Mouse (Mus musculus) adrenal gland, postnatal 36 days (tissue): ENCODE measurements around the gene Gjd3. TPM values are rescaled to one million over a fixed set of nuclear protein-coding genes. Genes with fewer than 3 reads are reported as not detected.

Source experiments
- DNase-seq, 2 experiments: peaks; one replicate each; pipeline ENCODE4 v3.0.0; 2021; ENCODE audit warnings: mixed read lengths in 1 of 2
- total RNA-seq, 2 experiments: library from RNA; stranded (reverse); gene quantifications; 2 replicates each; pipeline ENCODE4 v1.2.3; 2021

Gjd3 gene
- total RNA-seq, 2 experiments from 2014 or later = not detected

DNA sequence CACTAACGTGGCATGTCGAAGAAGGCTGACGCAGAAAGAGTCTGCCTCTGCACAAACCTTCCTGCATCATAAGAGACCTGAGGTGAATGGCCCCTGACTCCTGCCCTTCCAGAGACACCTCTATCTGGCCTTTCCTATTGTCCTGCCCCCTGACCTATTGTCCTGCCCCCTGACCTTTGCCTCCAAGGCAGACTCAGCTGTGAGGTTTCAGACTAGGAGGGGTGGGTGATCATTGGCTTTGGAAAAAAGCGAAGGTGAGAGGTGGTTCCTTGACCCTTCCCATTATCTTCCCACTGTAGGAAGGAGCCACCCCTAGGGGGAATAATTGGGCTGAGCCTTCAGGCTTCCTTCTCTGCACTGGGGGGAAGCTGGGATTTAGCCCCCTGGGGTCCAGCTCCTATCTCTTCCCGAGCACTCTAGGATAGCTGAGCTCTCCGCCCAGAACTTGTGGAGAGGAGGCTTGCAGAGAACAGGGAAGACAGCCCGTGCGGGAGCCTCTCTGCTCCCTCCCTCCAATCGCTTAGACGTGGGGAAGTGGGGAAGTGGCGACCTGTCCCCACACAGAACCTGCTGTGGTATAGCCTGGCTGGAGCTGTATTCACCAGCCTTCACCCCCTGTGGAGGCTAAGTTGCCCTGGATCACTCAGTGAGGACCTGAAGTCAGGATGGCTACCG, 20.3 kb downstream of the Gjd3 start:
- no peak for DNase-seq

DNA sequence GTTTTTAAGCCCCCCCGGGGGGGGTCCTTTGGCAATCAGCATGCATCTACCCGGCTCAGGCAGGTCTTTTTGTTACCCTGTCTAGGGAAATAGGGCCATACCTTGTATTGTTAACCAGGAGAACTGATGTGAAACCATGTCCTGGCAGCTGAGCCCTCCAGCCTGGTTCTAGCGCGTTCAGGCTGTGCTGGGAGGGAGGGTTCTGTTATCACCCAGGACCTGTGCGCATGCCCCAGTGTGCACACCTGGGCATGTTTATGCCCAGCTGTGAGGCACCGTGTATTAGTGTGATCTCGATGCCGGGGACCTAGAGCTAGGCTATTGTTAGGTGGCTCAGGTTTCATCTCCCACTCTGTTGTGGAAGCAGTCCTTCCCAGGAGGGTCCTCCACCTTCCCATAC, 21.1 kb downstream of the Gjd3 start:
- no peak for DNase-seq

- DNase-seq = peak; percentile 59 to 77
These were observed 21.7 kb downstream of the Gjd3 start for GRCm38 (mm10) chr11:98961051-98961592.

DNA sequence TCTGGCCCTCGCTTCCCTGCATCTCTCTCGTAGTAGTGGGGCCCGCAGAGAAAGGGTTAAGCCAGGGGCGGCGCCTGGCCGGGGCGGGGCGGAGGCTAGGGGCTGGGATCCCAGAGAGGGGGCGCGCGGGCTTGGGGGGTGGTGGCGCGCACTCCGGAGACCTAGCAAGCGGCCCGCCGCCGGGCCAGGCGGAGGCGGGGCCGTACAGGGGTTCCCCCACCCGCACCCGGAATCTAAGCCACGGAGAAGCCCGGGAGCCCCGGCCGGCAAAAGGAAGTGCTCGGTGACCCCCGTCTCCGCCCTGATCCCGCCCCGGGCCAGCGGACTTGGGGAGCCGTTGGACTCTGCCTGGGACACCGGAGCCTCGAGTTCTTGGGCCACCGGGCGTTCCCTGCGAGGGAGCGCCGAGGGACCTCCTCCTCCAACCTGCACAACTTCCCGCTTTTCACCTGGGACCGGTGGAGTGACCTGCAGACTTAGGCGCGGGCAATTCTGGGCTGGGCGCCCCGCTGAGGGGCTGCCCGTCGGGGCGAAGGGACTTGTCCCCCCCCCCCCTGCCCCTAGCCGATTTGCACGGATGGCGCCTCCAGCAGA, 22.4 kb downstream of the Gjd3 start:
- peak; percentile 86 to 92 for DNase-seq

DNA sequence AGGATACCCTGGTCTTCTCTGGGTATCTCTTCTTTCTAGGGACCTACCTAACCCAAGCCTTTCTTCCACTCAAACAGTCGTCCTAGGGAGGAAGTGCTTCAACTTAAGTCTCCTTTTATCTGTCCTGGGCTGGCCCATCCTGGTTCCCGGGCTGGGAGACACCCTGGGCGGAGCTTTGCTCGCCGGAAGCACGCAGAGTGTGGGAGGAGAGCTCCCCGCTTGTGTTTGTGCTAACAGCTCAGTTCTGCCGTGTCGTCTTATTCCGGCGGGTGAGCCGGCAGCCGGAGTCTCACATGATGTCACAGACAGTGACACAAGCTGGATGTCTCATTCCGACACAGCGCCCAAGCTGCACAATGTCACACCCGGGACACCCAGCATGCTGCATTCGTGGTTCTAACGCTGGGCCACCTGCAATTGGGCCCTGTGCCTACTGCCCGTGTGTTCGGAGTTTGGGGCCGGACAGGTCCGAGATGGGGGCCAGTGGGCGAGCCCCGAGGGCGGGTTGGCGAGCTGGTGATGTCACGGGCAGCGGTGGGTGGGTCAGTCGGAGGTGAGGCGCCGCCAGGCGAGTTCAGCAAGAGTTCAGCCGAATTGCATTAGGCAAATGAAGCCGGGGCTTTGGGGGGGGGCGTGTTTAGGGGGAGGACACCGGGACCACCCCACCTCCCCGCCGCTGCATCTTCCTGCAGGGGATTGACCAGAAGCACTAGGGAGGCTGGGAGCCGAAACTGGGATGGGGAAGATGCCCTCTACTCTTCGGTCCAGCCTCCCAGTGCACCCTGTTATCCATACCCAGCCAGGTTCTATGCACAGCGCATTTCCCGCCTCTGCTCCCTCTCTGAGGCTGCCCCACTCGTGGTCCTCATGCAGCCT, 23.1 kb downstream of the Gjd3 start:
- DNase-seq = peak; percentile 92

DNA sequence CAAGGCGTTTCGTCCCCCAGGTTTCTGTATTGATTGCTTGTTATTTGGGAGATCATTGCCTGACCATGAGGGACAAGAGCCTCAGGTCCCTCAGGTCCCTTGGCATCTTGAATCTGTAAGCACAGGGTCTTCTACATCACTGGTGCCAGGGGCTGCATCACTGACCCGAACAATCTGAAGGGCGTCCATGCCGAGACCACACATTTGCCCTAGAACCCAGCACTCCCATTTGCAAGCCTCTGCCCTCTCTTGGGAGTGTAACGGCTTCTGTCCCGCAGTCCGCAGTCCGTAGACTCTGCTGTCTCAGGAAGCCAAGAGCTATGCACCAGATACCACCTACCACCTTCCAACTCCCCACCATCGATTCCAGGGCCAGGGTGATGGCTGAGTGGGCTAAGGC, 26.5 kb downstream of the Gjd3 start:
- DNase-seq = no peak

GRCm38 (mm10) chr11:98955707-98956235, 27.0 kb downstream of the Gjd3 start:
- peak; percentile 29 to 75 for DNase-seq

DNA sequence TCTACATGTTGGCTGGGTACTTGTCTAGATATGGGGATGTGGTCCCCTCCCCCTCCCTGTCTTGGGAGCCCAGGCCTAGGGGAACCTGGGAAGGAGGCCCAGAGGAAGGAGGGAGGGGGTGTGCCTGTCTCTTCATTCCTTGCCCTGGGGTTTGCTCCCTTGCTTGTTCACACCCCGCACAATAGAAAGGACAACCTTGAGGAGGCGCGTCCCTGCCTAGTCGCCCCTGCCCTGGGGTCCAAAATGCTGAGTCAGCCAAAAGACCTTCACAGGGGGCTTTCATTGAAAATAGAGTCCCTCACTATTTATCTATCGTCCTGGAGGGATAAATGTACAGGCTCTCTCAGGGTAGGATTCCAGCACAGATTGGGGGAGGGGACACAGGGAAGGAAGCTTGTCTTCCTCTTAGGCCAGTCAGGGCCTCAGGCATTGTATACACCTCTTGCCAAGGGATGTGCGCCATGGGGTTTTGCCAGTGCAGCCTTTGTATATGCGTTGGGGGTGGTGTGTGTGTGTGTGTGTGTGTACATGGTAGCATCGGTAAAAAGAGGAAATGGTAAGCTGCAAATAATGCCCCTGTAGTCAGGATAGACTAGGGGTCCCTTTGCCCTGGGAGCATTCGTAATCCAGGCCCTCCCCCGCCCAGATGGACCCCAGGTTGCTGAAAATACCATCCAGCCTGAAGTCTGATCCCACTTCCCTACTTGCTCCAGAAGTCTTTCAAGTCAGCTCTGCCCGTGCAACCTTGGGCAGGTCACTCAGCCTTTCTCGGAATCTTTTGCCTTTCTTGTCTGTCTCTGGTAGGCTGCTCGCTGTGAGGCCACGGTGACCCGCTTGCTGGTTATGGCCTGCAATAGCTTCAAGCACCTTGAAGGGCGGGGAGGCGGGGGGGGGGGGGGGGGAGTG, 27.8 kb downstream of the Gjd3 start:
- peak in 1 of 2 experiments; percentile 49 for DNase-seq

GRCm38 (mm10) chr11:98954373-98954772, 28.4 kb downstream of the Gjd3 start:
- peak; percentile 77 to 88 for DNase-seq

DNA sequence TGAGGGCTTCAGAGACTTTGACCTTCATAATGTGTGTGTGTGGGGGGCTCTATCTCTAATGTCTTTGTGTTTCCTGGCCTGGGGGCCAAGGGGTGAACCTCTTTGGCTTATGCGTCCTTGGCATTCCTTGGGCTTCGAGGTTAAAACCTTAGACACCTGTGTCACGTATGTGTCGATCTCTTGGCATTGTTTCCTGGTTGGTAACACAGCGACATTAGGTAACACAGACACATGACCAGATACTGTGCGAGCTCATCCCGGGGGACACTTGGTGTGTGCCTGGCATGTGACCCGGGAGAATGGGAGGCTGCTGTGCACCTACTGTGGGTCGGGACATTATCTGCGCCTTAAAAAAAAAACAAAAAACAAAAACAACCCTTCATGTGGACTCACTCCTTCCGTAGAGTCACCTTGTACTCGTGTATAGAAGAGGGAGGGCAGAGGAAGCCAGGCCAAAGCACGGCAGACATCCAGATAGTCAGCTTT, 28.9 kb downstream of the Gjd3 start:
- no peak for DNase-seq

DNA sequence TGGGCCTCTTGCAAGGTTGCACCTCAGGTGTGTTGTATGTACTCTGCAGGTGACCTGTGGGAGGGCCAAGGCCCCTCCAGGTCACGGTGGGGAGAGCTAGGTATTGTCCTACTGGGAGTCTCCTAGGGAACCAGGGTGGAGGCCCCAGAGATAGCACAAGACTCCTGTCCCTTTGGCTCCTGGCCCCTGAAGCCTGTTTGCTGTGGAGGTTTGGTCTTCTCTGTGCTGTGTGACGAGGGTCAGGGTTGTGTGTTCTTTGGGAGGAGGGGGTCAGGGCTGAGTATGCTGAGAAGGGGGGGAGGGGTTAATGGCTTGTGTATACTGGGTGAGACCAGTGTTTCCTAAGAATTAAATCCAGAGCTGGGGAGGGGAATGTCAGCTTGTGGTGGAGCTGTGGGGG, 29.5 kb downstream of the Gjd3 start:
- peak in 1 of 2 experiments; percentile 4 for DNase-seq

DNA sequence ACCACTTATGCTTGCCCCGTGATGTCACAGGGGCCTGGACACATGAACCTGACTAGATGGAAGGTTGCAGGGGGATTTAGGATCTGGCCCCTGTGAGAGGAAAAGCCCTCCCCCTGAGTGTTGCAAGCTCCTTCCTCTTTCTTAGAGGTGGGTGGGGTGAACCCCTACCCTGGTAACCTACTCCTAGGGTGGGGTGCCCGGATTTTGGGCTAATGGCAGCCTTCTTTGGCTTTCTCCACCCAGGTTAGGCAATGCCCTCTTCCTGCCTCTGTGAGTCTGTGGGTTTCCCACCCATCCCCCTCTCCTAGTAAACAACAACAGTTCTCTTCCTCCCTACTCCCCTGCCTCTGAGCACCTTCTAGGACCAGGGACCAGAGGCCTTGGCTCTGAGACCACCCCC, 30.1 kb downstream of the Gjd3 start:
- DNase-seq = peak in 1 of 2 experiments; percentile 24

DNA sequence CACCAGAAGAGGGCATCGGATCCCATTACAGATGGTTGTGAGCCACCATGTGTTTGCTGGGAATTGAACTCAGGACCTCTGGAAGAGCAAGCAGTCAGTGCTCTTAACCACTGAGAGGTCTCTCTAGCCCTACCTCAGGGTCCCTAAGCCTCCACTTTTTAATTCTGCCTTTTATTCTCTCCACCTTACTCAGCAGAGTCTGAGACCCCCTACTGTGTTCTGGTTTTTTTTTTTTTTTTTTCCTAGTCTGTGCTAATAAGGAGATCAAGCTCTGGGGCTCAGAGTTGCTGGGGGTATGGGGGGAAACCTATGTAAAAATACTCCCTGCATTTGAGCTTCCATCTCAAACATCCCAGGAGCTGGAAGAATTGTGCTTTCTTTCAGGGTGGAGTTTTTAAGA, 30.7 kb downstream of the Gjd3 start:
- DNase-seq = no peak

GRCm38 (mm10) chr11:98951026-98951906, 31.6 kb downstream of the Gjd3 start:
- peak; percentile 89 to 90 for DNase-seq

DNA sequence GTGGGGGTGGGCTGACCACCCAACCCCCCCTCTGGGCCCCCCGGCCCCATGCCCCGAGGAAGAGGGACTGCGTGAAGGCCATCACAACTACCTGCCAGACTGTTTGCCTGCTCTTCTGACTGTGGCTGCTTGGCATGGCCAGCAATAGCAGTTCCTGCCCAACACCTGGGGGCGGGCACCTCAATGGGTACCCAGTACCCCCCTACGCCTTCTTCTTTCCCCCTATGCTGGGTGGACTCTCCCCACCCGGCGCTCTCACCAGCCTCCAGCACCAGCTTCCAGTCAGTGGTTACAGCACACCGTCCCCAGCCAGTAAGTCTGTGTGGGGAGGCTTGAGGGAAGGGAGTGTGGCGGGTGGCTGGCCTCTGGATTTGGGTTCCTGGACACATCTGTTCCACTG, 32.3 kb downstream of the Gjd3 start:
- DNase-seq = no peak

DNA sequence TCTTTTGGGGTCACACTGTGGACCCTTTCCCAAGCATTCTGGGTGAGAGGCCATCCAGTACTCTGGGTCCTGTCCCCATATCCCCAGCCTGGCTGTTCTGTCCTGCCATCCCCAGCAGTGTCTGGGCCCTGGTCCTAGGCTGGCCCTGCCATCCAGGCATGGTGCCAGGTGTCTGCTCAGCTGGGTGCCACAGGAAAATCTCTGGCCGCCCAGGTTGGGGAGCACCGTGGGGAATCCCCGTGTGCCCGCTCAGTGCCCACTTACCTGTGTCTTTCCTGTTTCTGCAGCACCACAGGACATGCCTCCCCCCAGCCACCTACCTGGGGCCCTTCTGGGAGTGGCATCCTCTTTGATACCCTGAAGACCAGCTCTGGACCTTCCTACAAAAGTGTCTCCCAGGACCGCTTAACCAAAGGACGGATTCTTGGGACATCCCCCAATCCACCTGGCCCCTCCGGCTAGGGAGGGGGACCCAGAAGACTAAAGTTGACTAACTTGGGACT, 32.8 kb downstream of the Gjd3 start:
- peak; percentile 60 to 80 for DNase-seq

GRCm38 (mm10) chr11:98949242-98949957, 33.4 kb downstream of the Gjd3 start:
- no peak for DNase-seq

- no peak for DNase-seq
These were observed 34.7 kb downstream of the Gjd3 start for GRCm38 (mm10) chr11:98947969-98948569.

- peak; percentile 86 to 90 for DNase-seq
These were observed 37.2 kb downstream of the Gjd3 start for GRCm38 (mm10) chr11:98945605-98945977.
